Mouse (Mus musculus) C2C12 (cell line): ENCODE measurements around the gene Rps19bp1. TPM values are rescaled to one million over a fixed set of nuclear protein-coding genes. Genes with fewer than 3 reads are reported as not detected.

Experiments used
- H3K27me3 ChIP-seq: one replicate; pipeline ENCODE4 v1.6.1; 2011; ENCODE audit not compliant: control insufficient read depth, insufficient read depth, insufficient read length
- H3K36me3 ChIP-seq: one replicate; pipeline ENCODE4 v1.6.1; 2011; ENCODE audit not compliant: control insufficient read depth, insufficient read depth
- H3K4me3 ChIP-seq: one replicate; pipeline ENCODE4 v1.5.1; 2011; ENCODE audit warnings: mild to moderate bottlenecking, control low read depth; ENCODE audit not compliant: poor library complexity, insufficient read depth, severe bottlenecking
- H3K79me2 ChIP-seq: one replicate; pipeline ENCODE4 v1.6.1; 2011; ENCODE audit not compliant: control insufficient read depth, insufficient read depth
- H3K79me3 ChIP-seq: one replicate; pipeline ENCODE4 v1.6.1; 2011; ENCODE audit warnings: low read depth, control low read depth
- H3ac ChIP-seq: one replicate; pipeline ENCODE3; 2011; ENCODE audit warnings: low read depth; ENCODE audit not compliant: control insufficient read depth, insufficient read length
- CEBPB ChIP-seq: IDR thresholded peaks from one replicate; pipeline ENCODE4 v1.6.1; 2011; ENCODE audit warnings: low read depth, mild to moderate bottlenecking, control low read depth, moderate library complexity
- CTCF ChIP-seq: IDR thresholded peaks from one replicate; pipeline ENCODE4 v1.5.1; 2011; ENCODE audit not compliant: control insufficient read depth, insufficient read depth, insufficient read length
- FOSL1 ChIP-seq: IDR thresholded peaks from one replicate; pipeline ENCODE4 v1.8.0; 2011; ENCODE audit warnings: mild to moderate bottlenecking, low read length; ENCODE audit not compliant: poor library complexity, insufficient read depth, severe bottlenecking
- MAX ChIP-seq: IDR thresholded peaks from one replicate; pipeline ENCODE4 v1.6.1; 2011; ENCODE audit warnings: mild to moderate bottlenecking, control low read depth
- MYOD1 ChIP-seq: IDR thresholded peaks from one replicate; pipeline ENCODE4 v1.6.1; 2011; ENCODE audit warnings: low read depth; ENCODE audit not compliant: control insufficient read depth, insufficient read length
- MYOG ChIP-seq: IDR thresholded peaks from one replicate; pipeline ENCODE4 v1.6.1; 2011; ENCODE audit not compliant: control insufficient read depth, insufficient read length; ENCODE audit errors: extremely low read depth
- USF1 ChIP-seq: IDR thresholded peaks from one replicate; pipeline ENCODE4 v1.6.1; 2011; ENCODE audit warnings: low read depth, mild to moderate bottlenecking, control low read depth, moderate library complexity
- polyA plus RNA-seq: library from polyadenylated mRNA; unstranded; fragments of >200 nt; fragmentation: generic; extraction: Trizol; gene quantifications from one replicate; pipeline ENCODE4 v1.2.1, GENCODE M21; 2012; ENCODE audit warnings: missing spikeins

The Rps19bp1 gene
- polyA plus RNA-seq, 1 experiment: 223 TPM

DNA sequence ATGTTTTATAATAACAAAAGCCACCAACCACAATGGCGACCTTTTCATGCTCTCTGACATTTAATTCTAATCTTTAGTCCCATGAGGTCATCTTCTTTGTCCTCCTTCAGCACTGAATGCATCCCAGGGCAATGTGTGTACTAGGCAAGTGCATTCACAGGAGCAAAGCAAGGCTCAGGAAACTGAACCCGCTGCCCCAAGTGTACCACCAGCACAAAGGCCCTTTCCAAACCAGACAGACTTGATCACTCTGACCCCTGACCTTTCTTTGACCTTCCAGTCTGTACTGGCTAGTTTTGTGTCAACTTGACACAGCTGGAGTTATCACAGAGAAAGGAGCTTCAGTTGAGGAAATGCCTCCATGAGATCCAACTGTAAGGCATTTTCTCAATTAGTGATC is 31.8 kb downstream of the Rps19bp1 start:
- Histone ChIP-seq H3K79me2 (peaks cover 35% of the 10 kb centered on the region), H3K4me3 (no peak overlapping the region), H3K79me3 (peaks cover 29% of the 10 kb centered on the region), H3ac (no peak overlapping the region), H3K36me3 (peaks cover 23% of the 10 kb centered on the region), H3K27me3 (no peaks in the 10 kb centered on the region)
- TF ChIP-seq MYOD1: no peak

GRCm38 (mm10) chr15:80228071-80228800 is 35.9 kb downstream of the Rps19bp1 start:
- H3K4me3 ChIP-seq: no peak overlapping the region
- H3K27me3 ChIP-seq: no peaks in the 10 kb centered on the region
- no peaks in the 10 kb centered on the region for H3K79me3 ChIP-seq
- H3K79me2 ChIP-seq: no peaks in the 10 kb centered on the region
- TF ChIP-seq MYOD1 (no peak), CEBPB (no peak), FOSL1 (no peak), MAX (no peak), USF1 (no peak), CTCF (no peak), MYOG (no peak)
- no peaks in the 10 kb centered on the region for H3K36me3 ChIP-seq
- no peak overlapping the region for H3ac ChIP-seq

- no peaks in the 10 kb centered on the region for H3K79me3 ChIP-seq
Measured at GRCm38 (mm10) chr15:80225796-80226195, 38.3 kb downstream of the Rps19bp1 start.

GRCm38 (mm10) chr15:80225208-80225607 is 38.9 kb downstream of the Rps19bp1 start:
- TF ChIP-seq CEBPB (no peak), CTCF (peak; percentile 89)

More at GRCm38 (mm10) chr15:80225796-80226195, 38.3 kb downstream of the Rps19bp1 start:
- TF ChIP-seq USF1 (no peak), MAX (no peak), CTCF (no peak), FOSL1 (no peak), MYOG (no peak)
- Histone ChIP-seq H3K36me3 (no peaks in the 10 kb centered on the region), H3K79me2 (no peaks in the 10 kb centered on the region), H3K4me3 (no peak overlapping the region), H3ac (no peak overlapping the region), H3K27me3 (no peaks in the 10 kb centered on the region)

DNA sequence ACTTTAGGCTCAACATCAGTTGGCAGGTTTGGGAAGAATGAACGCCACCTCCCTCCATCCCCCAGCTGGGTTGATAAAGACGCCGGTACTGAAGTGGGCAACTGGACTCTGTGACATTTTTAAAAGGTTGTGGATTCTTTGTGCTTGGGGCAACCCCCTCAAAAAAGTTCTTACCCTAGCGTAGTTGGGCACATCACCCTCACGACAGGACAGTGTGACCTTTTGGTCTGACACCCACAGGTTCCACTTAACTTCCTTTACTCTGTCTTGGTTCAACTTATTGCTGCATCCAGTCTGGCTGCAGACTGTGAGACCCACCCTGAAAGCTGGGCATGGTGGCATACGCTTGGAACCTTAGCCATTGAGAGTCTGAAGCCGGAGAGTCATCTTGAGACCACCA is 40.4 kb downstream of the Rps19bp1 start:
- Histone ChIP-seq H3K79me3 (no peaks in the 10 kb centered on the region), H3ac (no peak overlapping the region), H3K4me3 (no peak overlapping the region), H3K36me3 (no peaks in the 10 kb centered on the region), H3K79me2 (no peaks in the 10 kb centered on the region), H3K27me3 (no peaks in the 10 kb centered on the region)
- TF ChIP-seq CTCF (no peak), MYOG (no peak), MAX (no peak), USF1 (no peak), FOSL1 (no peak), CEBPB (no peak), MYOD1 (no peak)

More at GRCm38 (mm10) chr15:80225208-80225607, 38.9 kb downstream of the Rps19bp1 start:
- H3K27me3 ChIP-seq: no peaks in the 10 kb centered on the region
- H3K4me3 ChIP-seq: no peak overlapping the region
- H3K36me3 ChIP-seq: no peaks in the 10 kb centered on the region
- no peaks in the 10 kb centered on the region for H3K79me3 ChIP-seq
- no peak overlapping the region for H3ac ChIP-seq
- no peaks in the 10 kb centered on the region for H3K79me2 ChIP-seq

GRCm38 (mm10) chr15:80221031-80221430 is 43.1 kb downstream of the Rps19bp1 start:
- Histone ChIP-seq H3K79me2 (no peaks in the 10 kb centered on the region), H3K27me3 (no peaks in the 10 kb centered on the region), H3K79me3 (no peaks in the 10 kb centered on the region), H3K36me3 (no peaks in the 10 kb centered on the region), H3ac (no peak overlapping the region), H3K4me3 (no peak overlapping the region)
- no peak for TF ChIP-seq MYOG
- TF ChIP-seq FOSL1: no peak
- no peak for TF ChIP-seq CEBPB
- no peak for TF ChIP-seq MYOD1
- TF ChIP-seq CTCF: no peak
- no peak for TF ChIP-seq USF1
- no peak for TF ChIP-seq MAX
